Mouse (Mus musculus): ENCODE measurements around the gene Wdr72. TPM values are rescaled to one million over a fixed set of nuclear protein-coding genes. Genes with fewer than 3 reads are reported as not detected.

Gene Wdr72
- polyA plus RNA-seq, 1 experiment, result 0.97 TPM

DNA sequence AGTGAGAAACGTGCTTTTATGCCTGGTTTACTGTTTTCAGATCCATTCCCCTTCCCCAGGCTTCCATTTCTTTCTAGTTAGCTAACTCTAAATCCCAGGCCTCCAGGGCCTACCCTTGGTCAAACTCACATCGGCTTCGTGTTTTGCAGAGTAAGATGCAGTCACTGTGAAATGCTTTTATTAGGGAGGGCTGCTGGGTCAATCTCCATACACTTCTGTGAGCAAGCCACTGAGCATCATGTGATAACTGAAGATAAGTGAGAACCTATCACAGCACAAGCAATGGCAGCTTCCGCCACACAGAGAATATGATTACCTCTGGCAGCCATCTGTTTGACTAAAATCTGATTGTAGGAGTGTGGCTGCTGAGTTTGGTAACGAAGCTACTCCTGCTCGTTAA is 59.7 kb downstream of the Wdr72 start:
- 76% methylated on average over 6 of the region's 6 CpGs for WGBS
- TF ChIP-seq CTCF (IDR thresholded peaks at IDR 0.05; ENCODE audit: control insufficient read depth, insufficient read depth, low read length) (no peak), POLR2A (IDR thresholded peaks at IDR 0.05; ENCODE audit: borderline replicate concordance, control insufficient read depth, low read depth, low read length) (no peak)
- Histone ChIP-seq H3K4me3 (replicated peaks; ENCODE audit: control insufficient read depth, low read depth, low read length) (no peak overlapping the region), H3K4me1 (ENCODE audit: control insufficient read depth, insufficient read depth, low read length) (no peaks in the 10 kb centered on the region), H3K27ac (ENCODE audit: control insufficient read depth, insufficient read depth, low read depth, low read length, poor library complexity) (no peak overlapping the region)

DNA sequence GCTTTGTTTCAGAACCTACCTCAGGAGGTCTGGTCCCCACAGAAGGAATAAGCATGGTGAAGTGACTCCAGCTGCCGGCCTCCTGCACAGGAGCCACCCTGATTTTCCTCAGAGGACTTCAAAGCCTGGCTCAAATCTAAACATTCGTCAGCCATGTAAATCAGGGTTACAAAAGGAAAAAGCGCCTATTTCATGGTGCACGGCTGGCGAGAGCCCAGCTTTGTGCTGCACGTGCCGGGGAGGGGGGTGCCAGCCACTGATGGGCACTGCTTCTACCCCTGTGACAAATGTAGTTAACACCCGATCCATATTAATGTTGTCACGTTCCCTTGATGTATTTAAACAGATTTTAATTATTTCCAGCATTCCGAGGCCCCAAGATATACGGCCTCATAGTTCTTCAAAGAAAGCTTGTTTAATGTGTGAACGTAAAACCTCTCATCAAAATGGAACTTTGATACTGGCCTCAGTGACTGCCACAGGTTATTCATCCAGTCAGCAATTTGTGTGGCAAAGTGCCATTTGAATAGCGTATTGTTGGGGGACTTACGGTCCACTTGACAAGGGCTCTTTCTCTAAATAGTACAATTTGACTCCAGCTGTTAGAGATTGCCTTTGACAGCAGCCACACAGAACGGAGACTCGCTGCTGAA is 76.7 kb downstream of the Wdr72 start:
- TF ChIP-seq POLR2A (IDR thresholded peaks at IDR 0.05; ENCODE audit: borderline replicate concordance, control insufficient read depth, low read depth, low read length) (no peak), CTCF (IDR thresholded peaks at IDR 0.05; ENCODE audit: control insufficient read depth, insufficient read depth, low read length) (no peak)

DNA sequence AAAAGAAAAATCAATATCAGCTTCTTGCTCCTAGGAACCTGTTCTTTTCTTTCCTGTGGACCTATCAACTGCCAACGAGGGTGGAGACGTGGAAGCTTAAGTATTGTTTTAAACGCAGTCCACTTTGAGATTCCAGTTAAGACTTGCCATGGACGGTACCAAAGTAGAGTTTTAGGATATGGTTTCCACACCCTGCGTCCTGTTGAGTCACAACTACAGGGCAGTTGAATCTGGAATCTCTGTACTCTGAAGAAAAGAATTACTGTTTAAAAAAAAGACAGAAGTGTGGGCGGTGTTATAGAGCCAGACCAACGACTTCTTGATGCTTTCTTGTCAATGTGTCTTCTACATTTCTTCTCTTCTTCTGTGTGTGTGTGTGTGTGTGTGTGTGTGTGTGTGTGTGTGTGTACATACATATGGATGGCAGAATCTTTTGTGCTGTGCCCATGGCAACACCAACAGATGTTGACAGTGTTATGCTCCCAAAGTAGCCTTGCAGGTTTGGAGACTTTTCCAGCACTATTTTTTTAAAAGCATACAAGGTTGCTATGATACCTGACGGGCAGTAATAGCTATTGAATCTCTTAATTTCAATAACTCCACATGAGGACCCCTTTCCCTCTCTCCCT is 77.4 kb downstream of the Wdr72 start:
- Histone ChIP-seq H3K4me3 (replicated peaks; ENCODE audit: control insufficient read depth, low read depth, low read length) (no peak overlapping the region), H3K4me1 (ENCODE audit: control insufficient read depth, insufficient read depth, low read length) (no peaks in the 10 kb centered on the region), H3K27ac (ENCODE audit: control insufficient read depth, insufficient read depth, low read depth, low read length, poor library complexity) (no peak overlapping the region)
- 67% methylated on average over 8 of the region's 8 CpGs for WGBS
- TF ChIP-seq CTCF (IDR thresholded peaks at IDR 0.05; ENCODE audit: control insufficient read depth, insufficient read depth, low read length), result no peak
- TF ChIP-seq POLR2A (IDR thresholded peaks at IDR 0.05; ENCODE audit: borderline replicate concordance, control insufficient read depth, low read depth, low read length), result no peak

More for the DNA sequence above, 76.7 kb downstream of the Wdr72 start:
- WGBS, result 77% methylated on average over 16 of the region's 16 CpGs
- Histone ChIP-seq H3K4me3 (replicated peaks; ENCODE audit: control insufficient read depth, low read depth, low read length) (no peak overlapping the region), H3K4me1 (ENCODE audit: control insufficient read depth, insufficient read depth, low read length) (no peaks in the 10 kb centered on the region), H3K27ac (ENCODE audit: control insufficient read depth, insufficient read depth, low read depth, low read length, poor library complexity) (no peak overlapping the region)

DNA sequence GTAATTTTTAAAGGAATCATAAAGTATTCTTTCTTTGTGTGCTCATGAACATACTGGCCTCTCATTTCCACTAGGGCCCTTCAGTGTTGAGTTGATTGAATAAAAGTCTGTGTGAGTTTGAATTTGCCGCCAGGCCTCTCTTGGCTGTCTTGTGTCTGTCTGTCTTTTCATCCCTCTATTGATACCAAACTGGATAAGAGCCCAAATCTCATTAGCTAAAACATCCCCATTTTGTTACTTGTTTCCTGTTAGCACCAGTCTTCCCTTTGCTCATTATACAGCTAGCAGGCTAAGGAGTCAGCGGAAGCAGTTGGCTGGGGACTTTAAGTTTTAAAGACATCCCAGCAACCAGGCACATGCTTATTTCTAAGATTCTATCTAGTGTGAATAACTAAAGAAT is 84.7 kb downstream of the Wdr72 start:
- WGBS, result 97% methylated on average over 2 of the region's 2 CpGs
- no peak overlapping the region for H3K4me3 ChIP-seq (replicated peaks; ENCODE audit: control insufficient read depth, low read depth, low read length)
- TF ChIP-seq POLR2A (IDR thresholded peaks at IDR 0.05; ENCODE audit: borderline replicate concordance, control insufficient read depth, low read depth, low read length), result no peak
- H3K27ac ChIP-seq (ENCODE audit: control insufficient read depth, insufficient read depth, low read depth, low read length, poor library complexity), result no peak overlapping the region
- no peaks in the 10 kb centered on the region for H3K4me1 ChIP-seq (ENCODE audit: control insufficient read depth, insufficient read depth, low read length)

DNA sequence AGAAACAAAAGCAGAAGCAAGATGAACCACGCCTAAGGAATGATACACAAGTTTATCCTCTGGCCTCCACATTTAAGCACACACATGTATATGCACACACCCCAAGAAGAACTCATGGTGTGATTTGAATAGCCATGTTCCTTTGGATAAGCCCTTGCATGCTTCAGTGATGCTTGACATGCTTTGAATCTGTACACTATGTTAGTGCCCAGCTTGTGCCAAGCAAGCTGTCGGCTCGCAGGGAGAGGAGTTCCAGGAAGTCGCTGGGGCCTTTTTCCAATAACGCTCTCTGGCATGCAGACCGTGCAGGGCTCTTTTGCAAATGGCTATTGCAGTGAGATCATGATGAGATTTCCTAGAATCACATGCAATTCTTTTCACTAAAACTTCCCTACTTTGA is 118.1 kb downstream of the Wdr72 start:
- Histone ChIP-seq H3K4me3 (replicated peaks; ENCODE audit: control insufficient read depth, low read depth, low read length) (no peak overlapping the region), H3K27ac (ENCODE audit: control insufficient read depth, insufficient read depth, low read depth, low read length, poor library complexity) (no peak overlapping the region), H3K4me1 (ENCODE audit: control insufficient read depth, insufficient read depth, low read length) (no peaks in the 10 kb centered on the region)
- WGBS, result 79% methylated on average over 6 of the region's 6 CpGs
- TF ChIP-seq CTCF (IDR thresholded peaks at IDR 0.05; ENCODE audit: control insufficient read depth, insufficient read depth, low read length), result no peak
- TF ChIP-seq POLR2A (IDR thresholded peaks at IDR 0.05; ENCODE audit: borderline replicate concordance, control insufficient read depth, low read depth, low read length), result no peak

DNA sequence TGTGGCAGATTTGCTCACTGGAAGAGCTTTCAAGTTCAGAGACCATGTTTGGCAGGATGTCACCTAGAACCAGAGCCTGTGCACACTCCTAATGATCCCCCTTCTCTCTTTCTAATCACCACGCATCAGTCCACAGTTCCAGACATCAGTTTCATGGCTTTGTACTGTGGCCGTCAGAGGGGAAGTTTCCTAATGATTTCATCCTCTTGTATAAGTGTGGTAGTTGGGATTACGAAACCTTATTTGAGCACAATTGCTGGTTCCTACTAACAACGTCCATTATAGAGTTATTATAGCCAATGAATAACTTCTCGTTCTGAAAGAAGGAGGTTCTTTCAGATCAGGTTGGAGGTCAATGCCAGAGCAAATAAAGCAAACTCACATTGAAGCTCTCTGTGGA is 131.1 kb downstream of the Wdr72 start:
- Histone ChIP-seq H3K27ac (ENCODE audit: control insufficient read depth, insufficient read depth, low read depth, low read length, poor library complexity) (no peak overlapping the region), H3K4me1 (ENCODE audit: control insufficient read depth, insufficient read depth, low read length) (no peaks in the 10 kb centered on the region; the same call in 1 of the 2 replicates), H3K4me3 (replicated peaks; ENCODE audit: control insufficient read depth, low read depth, low read length) (no peak overlapping the region)
- TF ChIP-seq POLR2A (IDR thresholded peaks at IDR 0.05; ENCODE audit: borderline replicate concordance, control insufficient read depth, low read depth, low read length) (no peak), CTCF (IDR thresholded peaks at IDR 0.05; ENCODE audit: control insufficient read depth, insufficient read depth, low read length) (no peak)
- 34% methylated on average over 5 of the region's 5 CpGs for WGBS

DNA sequence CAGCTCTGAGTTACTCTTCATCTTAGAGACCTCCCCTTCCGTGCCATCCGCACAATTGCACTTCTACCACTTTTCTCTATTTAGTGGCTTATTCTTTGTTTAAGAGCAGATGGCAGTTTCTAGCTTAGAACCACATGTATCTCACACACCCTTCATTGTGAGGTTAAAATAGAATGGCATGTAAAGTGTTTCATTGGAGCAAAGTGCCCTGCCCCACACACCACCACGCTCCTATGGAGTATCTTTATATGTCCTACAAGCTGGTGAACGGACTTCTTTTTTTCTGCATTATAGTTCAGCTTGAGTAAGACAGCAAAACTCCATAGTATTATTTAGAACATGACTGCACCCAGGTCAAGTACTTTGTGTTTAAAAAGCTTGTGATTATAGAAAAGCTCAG is 137.9 kb downstream of the Wdr72 start:
- 80% methylated on average over 4 of the region's 4 CpGs for WGBS
- H3K4me3 ChIP-seq (replicated peaks; ENCODE audit: control insufficient read depth, low read depth, low read length), result no peak overlapping the region
- no peaks in the 10 kb centered on the region for H3K4me1 ChIP-seq (ENCODE audit: control insufficient read depth, insufficient read depth, low read length)
- TF ChIP-seq POLR2A (IDR thresholded peaks at IDR 0.05; ENCODE audit: borderline replicate concordance, control insufficient read depth, low read depth, low read length) (no peak), CTCF (IDR thresholded peaks at IDR 0.05; ENCODE audit: control insufficient read depth, insufficient read depth, low read length) (no peak)
- H3K27ac ChIP-seq (ENCODE audit: control insufficient read depth, insufficient read depth, low read depth, low read length, poor library complexity), result no peak overlapping the region

DNA sequence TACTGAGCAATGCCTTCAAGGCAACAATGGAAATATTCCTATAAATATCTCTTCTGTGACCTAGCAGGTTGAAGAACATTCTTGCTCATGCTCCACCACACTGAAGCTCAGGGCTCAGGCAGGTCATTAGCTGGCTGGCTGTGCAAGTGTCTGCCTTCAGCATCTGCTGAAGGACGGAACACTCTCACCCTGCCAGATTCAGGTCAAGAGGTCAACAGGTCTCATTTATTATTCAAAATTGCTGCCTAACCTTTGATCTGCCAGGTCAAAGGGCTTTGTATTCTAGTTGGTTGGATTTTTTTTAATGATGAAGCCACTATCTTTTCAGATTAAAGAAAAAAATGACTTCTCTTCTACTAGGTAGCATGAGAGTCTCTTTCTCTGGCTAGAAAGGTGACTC is 139.3 kb downstream of the Wdr72 start:
- WGBS, result 84% methylated on average over 1 of the region's 1 CpGs
- Histone ChIP-seq H3K27ac (ENCODE audit: control insufficient read depth, insufficient read depth, low read depth, low read length, poor library complexity) (no peak overlapping the region), H3K4me1 (ENCODE audit: control insufficient read depth, insufficient read depth, low read length) (no peaks in the 10 kb centered on the region), H3K4me3 (replicated peaks; ENCODE audit: control insufficient read depth, low read depth, low read length) (no peak overlapping the region)
- TF ChIP-seq POLR2A (IDR thresholded peaks at IDR 0.05; ENCODE audit: borderline replicate concordance, control insufficient read depth, low read depth, low read length) (no peak), CTCF (IDR thresholded peaks at IDR 0.05; ENCODE audit: control insufficient read depth, insufficient read depth, low read length) (no peak)

Data from bone marrow, adult 2 months (tissue).